Mouse (Mus musculus): ENCODE results near the gene Nfix. TPM values are rescaled to one million over a fixed set of nuclear protein-coding genes. Genes with fewer than 3 reads are reported as not detected.

Gene Nfix
- 28.7 and 29.3 TPM in 2 replicates for polyA plus RNA-seq (2015; fragmentation: Nextera tagmentation; extraction: Ambion mirVana)

DNA sequence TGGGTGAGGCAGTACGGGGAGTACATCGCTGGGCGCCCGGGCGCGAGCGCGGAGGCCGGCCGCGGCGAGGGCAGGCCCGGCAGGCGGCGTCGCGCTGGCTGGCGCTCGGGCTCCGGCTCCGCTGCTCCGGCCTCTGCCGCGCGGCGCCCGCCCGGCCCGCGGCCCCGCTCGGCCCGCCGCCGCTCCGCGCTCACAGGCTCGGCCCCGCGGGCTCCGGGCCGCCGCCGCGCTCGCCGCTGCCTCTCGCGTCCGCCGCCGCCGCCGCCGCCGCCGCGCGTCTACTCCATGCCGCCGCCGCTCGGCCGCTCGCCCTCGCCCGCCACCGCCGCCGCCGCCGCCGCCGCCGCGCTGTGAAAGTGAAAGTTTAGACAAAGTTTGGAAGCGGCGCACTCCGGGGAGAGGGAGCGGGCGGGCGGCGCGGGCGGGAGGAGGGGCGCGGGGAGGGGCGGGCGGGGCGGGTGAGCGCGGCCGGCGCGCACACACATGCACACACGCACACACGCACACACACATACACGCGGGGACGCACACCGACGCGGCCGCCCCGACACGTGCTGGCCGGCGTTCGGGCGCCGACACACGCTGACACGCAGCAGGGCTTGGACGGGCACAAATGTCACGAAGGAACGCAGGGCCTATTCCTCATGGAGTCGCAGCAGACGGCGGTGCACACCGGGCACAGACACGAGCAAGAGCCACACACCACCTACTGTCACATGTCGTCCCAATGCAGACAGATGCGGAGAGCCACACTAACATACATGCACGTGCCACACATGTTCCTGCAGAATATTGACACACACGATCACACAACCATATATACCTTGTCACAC is at the start of gene Nfix:
Gene Nfix, minus strand, starts transcription at position 346 of the 833 bp plus-strand sequence.
- peak; percentile 40 for ATAC-seq (ENCODE audit: insufficient read depth, low FRiP score, low read depth)
- peaks cover 34% of the 10 kb centered on the region; the same call in 1 of the 2 replicates for H3K27me3 ChIP-seq (replicated peaks)

GRCm38 (mm10) chr8:84847684-84848435 is 47.7 kb upstream of the Nfix start:
- H3K4me2 ChIP-seq = peak overlapping the region; percentile 78
- peak overlapping the region; percentile 87 for H3K27ac ChIP-seq
- peaks cover 14% of the 10 kb centered on the region for H3K4me1 ChIP-seq
- no peaks in the 10 kb centered on the region for H3K27me3 ChIP-seq (replicated peaks)
- H3K9ac ChIP-seq = no peak overlapping the region
- peak overlapping the region; percentile 97 for H3K4me3 ChIP-seq (replicated peaks)
- ATAC-seq (ENCODE audit: insufficient read depth, low FRiP score, low read depth) = no peak
- H3K9me3 ChIP-seq = no peaks in the 10 kb centered on the region
- WGBS = 24% methylated on average over 6 of the region's 6 CpGs
- H3K36me3 ChIP-seq = peaks cover 21% of the 10 kb centered on the region

More for the DNA sequence above, at the start of gene Nfix:
- Histone ChIP-seq H3K9ac (peak within 1 kb of the TSS; percentile 95), H3K4me1 (peaks cover 26% of the 10 kb centered on the region), H3K27ac (peak within 1 kb of the TSS; percentile 84), H3K4me2 (peak within 1 kb of the TSS; percentile 82), H3K9me3 (no peaks in the 10 kb centered on the region), H3K36me3 (0 out of 2 replicates have a peak, but pooled peaks cover 5% of the 10 kb centered on the region), H3K4me3 (replicated peaks) (peak within 1 kb of the TSS; percentile 79)
- WGBS = 1% methylated on average over 83 of the region's 125 CpGs

GRCm38 (mm10) chr8:84846722-84847572 is 46.8 kb upstream of the Nfix start, which contains the start of gene Calr:
Gene Calr, minus strand, starts transcription at chr8:84846934.
- peak; percentile 100 for ATAC-seq (ENCODE audit: insufficient read depth, low FRiP score, low read depth)
- H3K27ac ChIP-seq = peak within 1 kb of the TSS; percentile 87
- H3K9ac ChIP-seq = peak within 1 kb of the TSS; percentile 97
- WGBS = under 1% methylated on average over 55 of the region's 55 CpGs
- H3K4me2 ChIP-seq = peak within 1 kb of the TSS; percentile 78
- peaks cover 14% of the 10 kb centered on the region for H3K4me1 ChIP-seq
- no peaks in the 10 kb centered on the region for H3K9me3 ChIP-seq
- peak within 1 kb of the TSS; percentile 97 for H3K4me3 ChIP-seq (replicated peaks)
- no peaks in the 10 kb centered on the region for H3K27me3 ChIP-seq (replicated peaks)
- peaks cover 28% of the 10 kb centered on the region for H3K36me3 ChIP-seq

- ATAC-seq (ENCODE audit: insufficient read depth, low FRiP score, low read depth) = peak; percentile 6
- H3K9me3 ChIP-seq = no peaks in the 10 kb centered on the region
- H3K4me1 ChIP-seq = peaks cover 14% of the 10 kb centered on the region
- WGBS = under 1% methylated on average over 30 of the region's 30 CpGs
- H3K4me2 ChIP-seq = peak overlapping the region; percentile 68
- no peaks in the 10 kb centered on the region for H3K27me3 ChIP-seq (replicated peaks)
- H3K4me3 ChIP-seq (replicated peaks) = peak overlapping the region; percentile 97
- peak overlapping the region; percentile 97 for H3K9ac ChIP-seq
- H3K36me3 ChIP-seq = peaks cover 36% of the 10 kb centered on the region
- peak overlapping the region; percentile 87 for H3K27ac ChIP-seq
Observed at GRCm38 (mm10) chr8:84846094-84846721, 46.1 kb upstream of the Nfix start.

DNA sequence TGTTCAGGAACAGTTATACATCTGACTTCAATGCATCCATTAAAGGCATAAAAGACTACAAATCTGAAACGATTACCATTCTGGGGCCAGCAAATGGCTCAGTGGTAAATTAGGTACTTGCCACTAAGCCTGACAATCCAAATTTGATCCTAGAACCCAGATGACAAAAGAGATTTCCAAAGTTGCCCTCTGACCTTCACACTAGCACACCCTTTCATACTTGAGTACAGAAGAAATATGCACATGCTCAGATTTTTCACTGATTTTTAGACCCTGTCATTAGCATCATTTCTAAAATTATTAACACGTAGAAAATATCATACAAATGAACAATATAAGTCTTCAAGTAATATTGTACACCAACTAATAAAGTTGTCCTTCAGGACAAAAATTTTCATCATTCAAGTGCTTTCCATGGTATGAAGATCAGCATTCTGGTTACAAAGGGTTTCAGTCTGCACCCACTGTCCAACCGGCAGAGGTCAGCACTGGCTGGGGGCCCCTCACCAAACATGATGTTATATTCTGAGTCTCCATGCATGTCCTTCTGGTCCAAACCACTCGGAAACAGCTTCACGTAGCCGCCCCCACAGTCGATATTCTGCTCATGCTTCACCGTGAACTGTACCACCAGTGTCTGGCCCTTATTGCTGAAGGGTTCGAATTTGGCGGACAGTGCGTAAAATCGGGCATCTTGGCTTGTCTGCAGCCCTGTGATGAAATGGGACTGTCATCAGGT is 45.4 kb upstream of the Nfix start:
- no peak for ATAC-seq (ENCODE audit: insufficient read depth, low FRiP score, low read depth)
- no peaks in the 10 kb centered on the region for H3K9me3 ChIP-seq
- peak overlapping the region; percentile 87; the same call in 1 of the 2 replicates for H3K27ac ChIP-seq
- H3K27me3 ChIP-seq (replicated peaks) = no peaks in the 10 kb centered on the region
- peak overlapping the region; percentile 97 for H3K9ac ChIP-seq
- H3K4me3 ChIP-seq (replicated peaks) = peak overlapping the region; percentile 97
- peaks cover 14% of the 10 kb centered on the region for H3K4me1 ChIP-seq
- WGBS = 10% methylated on average over 12 of the region's 12 CpGs
- H3K4me2 ChIP-seq = peak overlapping the region; percentile 68
- H3K36me3 ChIP-seq = peaks cover 38% of the 10 kb centered on the region

DNA sequence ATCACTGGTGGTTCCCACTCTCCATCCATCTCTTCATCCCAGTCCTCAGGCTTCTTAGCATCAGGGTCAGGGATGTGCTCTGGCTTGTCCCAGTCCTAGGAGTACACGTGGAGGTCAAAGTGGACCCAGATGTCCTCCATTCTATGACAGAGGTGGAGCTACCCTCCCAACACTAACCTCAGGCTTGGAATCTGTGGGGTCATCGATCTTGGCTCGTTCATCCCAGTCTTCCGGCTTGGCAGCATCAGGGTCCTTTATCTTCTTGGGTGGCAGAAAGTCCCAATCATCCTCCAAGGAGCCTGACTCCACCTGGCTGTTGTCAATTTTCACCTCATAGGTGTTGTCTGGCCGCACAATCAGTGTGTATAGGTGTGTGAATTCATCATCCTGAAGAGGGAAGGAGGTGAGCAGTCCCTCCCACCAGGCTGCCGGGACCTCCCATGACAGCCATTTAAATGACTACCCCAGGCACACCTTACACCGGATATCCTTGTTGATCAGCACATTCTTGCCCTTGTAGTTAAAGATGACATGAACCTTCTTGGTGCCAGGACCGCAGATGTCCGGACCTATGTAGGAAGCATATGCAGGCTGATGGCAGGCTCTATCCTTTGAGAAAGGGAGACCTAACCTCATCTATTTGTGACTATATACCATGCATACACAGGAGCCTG is 44.4 kb upstream of the Nfix start:
- Histone ChIP-seq H3K4me3 (replicated peaks) (peak overlapping the region; percentile 97), H3K9me3 (no peaks in the 10 kb centered on the region)

DNA sequence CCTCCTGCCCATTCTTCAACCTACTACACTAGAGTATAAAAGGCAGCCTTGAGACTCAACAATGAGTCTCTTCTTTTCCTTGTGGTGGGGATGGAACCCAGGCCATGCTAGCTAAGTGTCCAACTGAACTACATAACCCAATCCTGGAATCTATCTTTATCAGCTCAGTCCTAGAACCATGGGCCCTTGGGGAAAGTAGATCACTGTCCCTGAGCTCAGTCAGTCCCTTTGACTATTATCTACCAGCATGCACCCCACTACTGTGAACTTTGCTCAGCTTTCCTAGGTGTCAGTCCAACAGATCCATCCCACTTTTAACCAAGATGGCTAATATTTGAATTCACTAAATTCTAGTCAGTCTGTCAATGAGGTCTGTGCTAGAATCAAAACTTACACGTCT is 41.4 kb upstream of the Nfix start:
- no peaks in the 10 kb centered on the region for H3K9me3 ChIP-seq
- 70% methylated on average over 1 of the region's 1 CpGs for WGBS
- H3K36me3 ChIP-seq = peaks cover 59% of the 10 kb centered on the region
- H3K4me2 ChIP-seq = no peak overlapping the region
- H3K9ac ChIP-seq = no peak overlapping the region
- H3K27ac ChIP-seq = peak overlapping the region; percentile 22; the same call in 1 of the 2 replicates
- no peak for ATAC-seq (ENCODE audit: insufficient read depth, low FRiP score, low read depth)
- peaks cover 17% of the 10 kb centered on the region for H3K4me1 ChIP-seq
- no peak overlapping the region for H3K4me3 ChIP-seq (replicated peaks)
- no peaks in the 10 kb centered on the region for H3K27me3 ChIP-seq (replicated peaks)

More for the DNA sequence above, 44.4 kb upstream of the Nfix start:
- Histone ChIP-seq H3K4me1 (peaks cover 17% of the 10 kb centered on the region), H3K9ac (no peak overlapping the region), H3K27ac (no peak overlapping the region), H3K27me3 (replicated peaks) (no peaks in the 10 kb centered on the region), H3K36me3 (peaks cover 38% of the 10 kb centered on the region), H3K4me2 (peak overlapping the region; percentile 68)
- 76% methylated on average over 9 of the region's 9 CpGs for WGBS
- no peak for ATAC-seq (ENCODE audit: insufficient read depth, low FRiP score, low read depth)

GRCm38 (mm10) chr8:84840248-84840999 is 40.3 kb upstream of the Nfix start, which contains the start of gene Rad23a:
Gene Rad23a, minus strand, starts transcription at chr8:84840665.
- peaks cover 17% of the 10 kb centered on the region for H3K4me1 ChIP-seq
- peak within 1 kb of the TSS; percentile 95 for H3K9ac ChIP-seq
- H3K36me3 ChIP-seq = peaks cover 69% of the 10 kb centered on the region
- no peaks in the 10 kb centered on the region for H3K9me3 ChIP-seq
- peak; percentile 94 for ATAC-seq (ENCODE audit: insufficient read depth, low FRiP score, low read depth)
- H3K27ac ChIP-seq = peak within 1 kb of the TSS; percentile 90
- H3K4me3 ChIP-seq (replicated peaks) = peak within 1 kb of the TSS; percentile 86
- H3K4me2 ChIP-seq = peak within 1 kb of the TSS; percentile 62
- WGBS = under 1% methylated on average over 55 of the region's 55 CpGs
- H3K27me3 ChIP-seq (replicated peaks) = no peaks in the 10 kb centered on the region

DNA sequence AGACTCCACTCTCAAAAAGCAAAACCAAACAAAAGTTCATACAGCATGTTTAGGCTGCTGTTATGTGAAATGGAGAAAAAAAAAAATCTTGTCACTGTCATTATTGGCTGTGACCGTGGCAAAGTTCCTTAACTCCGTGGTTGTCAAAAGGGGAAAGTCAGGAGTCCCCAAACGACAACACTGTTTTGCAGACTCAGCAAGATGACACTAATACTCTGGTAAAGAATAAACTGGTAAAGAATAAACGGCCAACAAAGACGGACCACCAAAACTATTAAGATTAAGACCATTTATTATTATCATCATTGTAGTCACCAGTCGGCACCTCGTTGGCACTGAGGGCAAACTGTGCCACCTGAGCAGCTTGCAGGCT is 39.7 kb upstream of the Nfix start:
- Histone ChIP-seq H3K36me3 (peaks cover 70% of the 10 kb centered on the region), H3K9ac (peak overlapping the region; percentile 95), H3K4me2 (peak overlapping the region; percentile 62), H3K27ac (peak overlapping the region; percentile 90), H3K9me3 (no peaks in the 10 kb centered on the region), H3K27me3 (replicated peaks) (no peaks in the 10 kb centered on the region), H3K4me3 (replicated peaks) (peak overlapping the region; percentile 86), H3K4me1 (peaks cover 19% of the 10 kb centered on the region)
- ATAC-seq (ENCODE audit: insufficient read depth, low FRiP score, low read depth) = no peak
- 1% methylated on average over 7 of the region's 7 CpGs for WGBS
